Mouse (Mus musculus): Measurements from ENCODE around the gene St8sia2. TPM values are rescaled to one million over a fixed set of nuclear protein-coding genes. Genes with fewer than 3 reads are reported as not detected.

Gene St8sia2
- polyA plus RNA-seq (2014; fragmentation: Nextera tagmentation; extraction: Ambion mirVana), result 7.8 and 9.9 TPM in 2 replicates

DNA sequence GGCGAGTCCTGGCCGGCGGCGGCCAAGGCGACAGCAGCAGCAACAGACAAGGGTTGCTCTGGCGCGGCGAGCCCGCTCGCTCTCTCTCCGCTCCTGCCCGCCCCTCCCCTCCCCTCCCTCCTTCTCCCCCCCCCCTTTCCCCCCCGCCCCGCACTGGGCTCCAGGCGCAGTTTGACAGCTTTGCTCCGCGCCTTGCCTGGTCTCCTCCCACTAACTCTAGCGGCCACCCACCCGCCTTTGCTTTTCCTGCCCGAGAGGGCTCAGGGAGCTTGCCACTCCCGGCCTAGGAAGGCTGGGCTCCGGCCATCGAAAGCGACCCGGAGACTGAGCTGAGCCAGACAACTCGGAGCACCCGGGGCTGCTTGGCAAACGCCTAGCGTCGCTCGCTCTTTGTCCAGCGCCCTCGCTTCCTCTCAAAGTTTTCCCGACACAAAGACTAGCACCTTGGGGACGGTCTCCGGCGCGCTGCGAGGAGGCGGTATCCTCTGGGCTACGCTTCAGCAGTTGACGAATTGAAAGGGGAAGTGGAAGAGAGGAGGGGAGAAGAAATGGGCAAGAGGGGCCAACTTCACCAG, at the start of gene St8sia2:
Gene St8sia2 (minus strand): TSS at position 90 of the 575 bp plus-strand sequence.
- peak within 1 kb of the TSS; percentile 93 for H3K4me2 ChIP-seq (ENCODE audit: low read length)
- peaks cover 9% of the 10 kb centered on the region; the same call in 1 of the 2 replicates for H3K27me3 ChIP-seq (replicated peaks; ENCODE audit: control insufficient read depth, insufficient read depth, low read length)
- H3K9me3 ChIP-seq (ENCODE audit: control insufficient read depth, low read length), result no peaks in the 10 kb centered on the region
- ATAC-seq (replicated peaks; ENCODE audit: low FRiP score, low TSS enrichment, low read depth) (peak; percentile 80), DNase-seq (ENCODE audit: low spot score) (peak; percentile 85)
- H3K36me3 ChIP-seq (ENCODE audit: control insufficient read depth, insufficient read depth, low read length), result no peaks in the 10 kb centered on the region
- peak within 1 kb of the TSS; percentile 69 for H3K9ac ChIP-seq (ENCODE audit: low read length)
- H3K4me1 ChIP-seq (replicated peaks; ENCODE audit: control insufficient read depth, insufficient read depth, low read length), result no peaks in the 10 kb centered on the region; the same call in 1 of the 2 replicates
- peak within 1 kb of the TSS; percentile 65 for H3K27ac ChIP-seq (ENCODE audit: low read depth)
- peak within 1 kb of the TSS; percentile 69 for H3K4me3 ChIP-seq (ENCODE audit: low read depth, low read length)
- under 1% methylated on average over 30 of the region's 42 CpGs for WGBS

DNA sequence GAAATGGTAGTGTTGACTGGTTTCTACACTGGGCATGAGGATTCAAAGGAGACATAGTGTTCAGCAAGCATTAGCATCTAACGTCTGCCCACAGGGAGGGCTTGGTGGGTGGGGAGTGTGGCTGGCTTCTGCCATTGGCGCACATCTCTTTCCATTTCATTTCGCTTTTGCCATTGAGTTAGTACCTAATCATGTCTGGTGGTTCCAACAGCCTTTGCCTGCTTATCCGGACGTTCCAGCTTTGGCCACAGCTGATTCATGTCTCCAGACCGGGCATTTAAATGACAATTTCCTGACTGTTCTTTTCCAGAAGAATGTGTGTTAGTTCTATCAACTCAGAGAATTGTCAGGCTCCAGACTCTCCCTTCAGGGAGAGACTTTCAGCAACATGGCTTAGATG, 47.6 kb upstream of the St8sia2 start:
- no peak for DNase-seq (ENCODE audit: low spot score)
- no peak overlapping the region for H3K27ac ChIP-seq (ENCODE audit: low read depth)

DNA sequence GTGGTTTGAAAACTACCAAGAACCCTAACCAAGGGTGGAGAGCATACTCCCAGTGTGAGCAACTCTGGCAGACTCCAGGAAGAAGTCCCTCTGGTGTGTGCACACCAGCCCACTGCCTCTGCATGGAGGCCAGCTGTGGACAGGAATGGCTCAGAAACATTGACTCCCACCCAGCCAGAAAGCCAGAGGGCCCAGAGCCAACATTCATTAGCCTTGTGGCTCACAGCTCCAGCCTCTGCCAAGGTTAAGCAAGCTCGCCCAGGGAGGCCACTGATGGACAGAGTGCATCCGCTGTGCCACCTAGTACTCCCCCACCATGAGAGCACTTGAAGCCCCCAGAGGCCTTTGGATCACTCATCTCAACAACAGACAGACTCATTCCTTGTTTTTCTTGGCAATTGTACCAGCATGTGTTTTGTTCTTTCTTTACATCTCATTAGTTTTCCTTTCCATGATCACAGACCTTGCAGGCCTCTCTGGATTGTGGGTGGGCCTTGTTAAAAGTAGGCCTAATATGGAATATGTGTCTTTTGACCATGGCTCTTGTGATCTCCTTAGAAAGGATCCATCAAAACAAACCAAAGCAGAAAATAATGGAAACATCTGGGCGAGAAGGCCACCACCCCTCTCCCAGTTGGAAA, 46.9 kb upstream of the St8sia2 start:
- Histone ChIP-seq H3K9me3 (ENCODE audit: control insufficient read depth, low read length) (no peaks in the 10 kb centered on the region), H3K4me3 (ENCODE audit: low read depth, low read length) (no peak overlapping the region), H3K36me3 (ENCODE audit: control insufficient read depth, insufficient read depth, low read length) (no peaks in the 10 kb centered on the region), H3K4me1 (replicated peaks; ENCODE audit: control insufficient read depth, insufficient read depth, low read length) (peaks cover 6% of the 10 kb centered on the region; the same call in 1 of the 2 replicates), H3K27ac (ENCODE audit: low read depth) (no peak overlapping the region), H3K9ac (ENCODE audit: low read length) (no peak overlapping the region), H3K4me2 (ENCODE audit: low read length) (no peak overlapping the region), H3K27me3 (replicated peaks; ENCODE audit: control insufficient read depth, insufficient read depth, low read length) (no peaks in the 10 kb centered on the region)
- no peak for ATAC-seq (replicated peaks; ENCODE audit: low FRiP score, low TSS enrichment, low read depth)
- WGBS, result 84% methylated on average over 3 of the region's 3 CpGs
- DNase-seq (ENCODE audit: low spot score), result no peak

More for the DNA sequence above, 47.6 kb upstream of the St8sia2 start:
- whole genome bisulfite sequencing, result 87% methylated on average over 6 of the region's 6 CpGs
- Histone ChIP-seq H3K27me3 (replicated peaks; ENCODE audit: control insufficient read depth, insufficient read depth, low read length) (no peaks in the 10 kb centered on the region), H3K36me3 (ENCODE audit: control insufficient read depth, insufficient read depth, low read length) (no peaks in the 10 kb centered on the region), H3K4me1 (replicated peaks; ENCODE audit: control insufficient read depth, insufficient read depth, low read length) (peaks cover 6% of the 10 kb centered on the region; the same call in 1 of the 2 replicates), H3K9me3 (ENCODE audit: control insufficient read depth, low read length) (no peaks in the 10 kb centered on the region), H3K4me3 (ENCODE audit: low read depth, low read length) (no peak overlapping the region), H3K4me2 (ENCODE audit: low read length) (no peak overlapping the region), H3K9ac (ENCODE audit: low read length) (no peak overlapping the region)
- ATAC-seq (replicated peaks; ENCODE audit: low FRiP score, low TSS enrichment, low read depth), result no peak

DNA sequence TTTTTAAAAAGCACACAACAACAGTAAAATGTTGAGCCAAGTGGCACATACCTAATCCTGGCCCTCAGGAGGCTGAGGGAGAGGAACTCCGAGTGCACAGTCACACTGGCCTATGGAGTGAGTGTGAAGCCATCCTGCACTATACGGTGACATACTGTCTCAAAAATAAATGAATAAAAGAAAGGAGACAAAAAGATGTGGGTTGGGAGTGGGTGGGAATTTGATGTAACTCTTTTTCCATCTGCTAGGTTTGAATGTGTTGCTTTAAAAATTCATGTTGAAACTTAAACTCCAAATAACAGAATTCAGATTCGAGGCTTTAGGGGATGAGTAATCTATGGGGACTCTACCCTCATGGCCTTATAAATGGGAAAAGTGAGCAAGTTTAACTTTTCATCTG, 46.2 kb upstream of the St8sia2 start:
- Histone ChIP-seq H3K9ac (ENCODE audit: low read length) (no peak overlapping the region), H3K9me3 (ENCODE audit: control insufficient read depth, low read length) (no peaks in the 10 kb centered on the region), H3K36me3 (ENCODE audit: control insufficient read depth, insufficient read depth, low read length) (no peaks in the 10 kb centered on the region), H3K27me3 (replicated peaks; ENCODE audit: control insufficient read depth, insufficient read depth, low read length) (no peaks in the 10 kb centered on the region), H3K4me1 (replicated peaks; ENCODE audit: control insufficient read depth, insufficient read depth, low read length) (peaks cover 6% of the 10 kb centered on the region; the same call in 1 of the 2 replicates), H3K4me2 (ENCODE audit: low read length) (no peak overlapping the region), H3K27ac (ENCODE audit: low read depth) (no peak overlapping the region), H3K4me3 (ENCODE audit: low read depth, low read length) (no peak overlapping the region)
- no peak for DNase-seq (ENCODE audit: low spot score)
- WGBS, result 90% methylated on average over 3 of the region's 3 CpGs
- ATAC-seq (replicated peaks; ENCODE audit: low FRiP score, low TSS enrichment, low read depth), result no peak

DNA sequence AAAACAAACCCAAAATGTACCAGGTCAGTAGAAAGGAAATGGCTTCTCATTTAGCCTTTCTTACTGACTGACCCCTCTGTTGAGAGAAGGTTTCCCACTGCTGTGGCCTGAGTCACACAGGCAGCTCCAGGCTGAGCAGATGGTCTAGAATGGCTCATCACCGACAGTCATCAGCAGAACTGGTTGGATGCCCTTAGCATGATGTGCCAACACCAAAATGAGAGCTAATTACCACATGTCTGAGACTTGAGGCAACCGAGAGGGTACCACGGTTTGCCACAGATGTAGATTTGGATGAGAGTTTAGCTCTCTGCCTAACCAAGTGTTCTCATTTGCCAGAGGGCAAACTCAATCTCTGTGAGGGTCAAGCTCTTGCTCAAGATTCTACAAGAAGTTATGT, 42.3 kb upstream of the St8sia2 start:
- H3K27ac ChIP-seq (ENCODE audit: low read depth), result no peak overlapping the region

DNA sequence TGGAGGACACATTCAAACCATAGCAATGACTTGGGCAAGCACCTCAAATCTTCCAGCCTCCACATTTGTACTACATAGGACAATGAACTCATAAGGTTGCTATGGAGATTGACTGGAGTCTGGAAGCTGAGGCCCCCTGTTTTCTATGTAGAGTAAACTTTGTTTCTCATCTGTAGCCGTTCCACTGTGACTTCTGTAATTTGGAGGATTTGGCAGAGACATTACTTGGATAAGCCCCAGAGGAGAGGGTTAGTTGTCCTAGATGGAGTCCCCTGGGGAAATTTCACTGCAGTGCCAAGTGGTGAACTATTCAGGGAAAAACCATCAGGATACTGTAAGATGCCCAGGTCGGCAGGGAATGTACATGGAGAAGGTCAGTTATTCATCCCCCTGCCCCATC, 34.1 kb upstream of the St8sia2 start:
- no peaks in the 10 kb centered on the region for H3K36me3 ChIP-seq (ENCODE audit: control insufficient read depth, insufficient read depth, low read length)
- no peak for ATAC-seq (replicated peaks; ENCODE audit: low FRiP score, low TSS enrichment, low read depth)
- no peak for DNase-seq (ENCODE audit: low spot score)
- no peak overlapping the region for H3K27ac ChIP-seq (ENCODE audit: low read depth)
- no peak overlapping the region for H3K9ac ChIP-seq (ENCODE audit: low read length)
- H3K4me1 ChIP-seq (replicated peaks; ENCODE audit: control insufficient read depth, insufficient read depth, low read length), result no peaks in the 10 kb centered on the region
- no peak overlapping the region for H3K4me3 ChIP-seq (ENCODE audit: low read depth, low read length)
- 76% methylated on average over 2 of the region's 2 CpGs for WGBS
- H3K27me3 ChIP-seq (replicated peaks; ENCODE audit: control insufficient read depth, insufficient read depth, low read length), result no peaks in the 10 kb centered on the region
- H3K9me3 ChIP-seq (ENCODE audit: control insufficient read depth, low read length), result no peaks in the 10 kb centered on the region
- no peak overlapping the region for H3K4me2 ChIP-seq (ENCODE audit: low read length)

More for the DNA sequence above, 42.3 kb upstream of the St8sia2 start:
- Histone ChIP-seq H3K4me1 (replicated peaks; ENCODE audit: control insufficient read depth, insufficient read depth, low read length) (no peaks in the 10 kb centered on the region), H3K9me3 (ENCODE audit: control insufficient read depth, low read length) (no peaks in the 10 kb centered on the region), H3K9ac (ENCODE audit: low read length) (no peak overlapping the region), H3K27me3 (replicated peaks; ENCODE audit: control insufficient read depth, insufficient read depth, low read length) (no peaks in the 10 kb centered on the region), H3K36me3 (ENCODE audit: control insufficient read depth, insufficient read depth, low read length) (no peaks in the 10 kb centered on the region), H3K4me3 (ENCODE audit: low read depth, low read length) (no peak overlapping the region), H3K4me2 (ENCODE audit: low read length) (no peak overlapping the region)
- DNase-seq (ENCODE audit: low spot score) (no peak), ATAC-seq (replicated peaks; ENCODE audit: low FRiP score, low TSS enrichment, low read depth) (no peak)
- WGBS, result 98% methylated on average over 3 of the region's 3 CpGs

DNA sequence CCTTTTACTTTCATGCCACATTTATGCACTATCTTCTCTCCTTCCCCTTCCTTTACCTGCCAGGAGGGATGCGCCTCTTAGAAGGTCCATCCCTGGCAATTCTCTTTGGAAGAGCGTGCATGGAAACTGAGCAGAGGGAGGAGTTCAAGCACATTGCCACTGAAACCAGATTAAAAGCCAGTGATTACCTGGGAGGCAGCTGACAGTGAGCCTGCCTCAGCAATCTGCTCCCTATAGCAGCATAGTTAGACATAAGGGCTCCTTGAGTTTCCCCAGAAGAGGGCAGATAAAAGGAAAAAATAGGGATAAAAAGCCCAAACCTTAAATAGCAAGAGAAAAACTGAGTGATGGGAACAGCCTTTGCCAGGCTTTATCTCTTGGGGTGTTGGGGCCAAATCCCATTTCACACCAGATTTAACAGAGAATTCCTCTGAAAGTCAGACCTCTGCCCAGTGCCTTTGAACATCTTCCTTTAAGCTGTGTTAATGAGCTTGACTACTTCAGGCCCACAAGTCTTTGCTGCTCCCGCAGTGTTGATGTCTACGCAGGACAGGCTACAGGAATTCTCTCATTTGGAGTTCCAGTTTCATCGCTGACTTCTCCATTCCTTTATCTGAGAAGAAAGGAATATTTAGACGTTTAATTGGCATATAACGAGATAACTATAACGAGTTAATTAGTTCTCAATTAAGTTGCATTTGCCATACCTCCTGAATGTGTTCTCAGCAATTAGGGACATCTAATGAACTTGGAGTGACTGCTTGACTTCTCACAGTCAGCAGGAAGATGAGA, 31.9 kb upstream of the St8sia2 start:
- no peaks in the 10 kb centered on the region for H3K36me3 ChIP-seq (ENCODE audit: control insufficient read depth, insufficient read depth, low read length)
- ATAC-seq (replicated peaks; ENCODE audit: low FRiP score, low TSS enrichment, low read depth), result no peak
- H3K4me2 ChIP-seq (ENCODE audit: low read length), result no peak overlapping the region
- H3K9me3 ChIP-seq (ENCODE audit: control insufficient read depth, low read length), result no peaks in the 10 kb centered on the region
- no peaks in the 10 kb centered on the region for H3K4me1 ChIP-seq (replicated peaks; ENCODE audit: control insufficient read depth, insufficient read depth, low read length)
- H3K4me3 ChIP-seq (ENCODE audit: low read depth, low read length), result no peak overlapping the region
- no peak overlapping the region for H3K27ac ChIP-seq (ENCODE audit: low read depth)
- H3K27me3 ChIP-seq (replicated peaks; ENCODE audit: control insufficient read depth, insufficient read depth, low read length), result no peaks in the 10 kb centered on the region
- 87% methylated on average over 8 of the region's 8 CpGs for WGBS
- DNase-seq (ENCODE audit: low spot score), result no peak
- H3K9ac ChIP-seq (ENCODE audit: low read length), result no peak overlapping the region

DNA sequence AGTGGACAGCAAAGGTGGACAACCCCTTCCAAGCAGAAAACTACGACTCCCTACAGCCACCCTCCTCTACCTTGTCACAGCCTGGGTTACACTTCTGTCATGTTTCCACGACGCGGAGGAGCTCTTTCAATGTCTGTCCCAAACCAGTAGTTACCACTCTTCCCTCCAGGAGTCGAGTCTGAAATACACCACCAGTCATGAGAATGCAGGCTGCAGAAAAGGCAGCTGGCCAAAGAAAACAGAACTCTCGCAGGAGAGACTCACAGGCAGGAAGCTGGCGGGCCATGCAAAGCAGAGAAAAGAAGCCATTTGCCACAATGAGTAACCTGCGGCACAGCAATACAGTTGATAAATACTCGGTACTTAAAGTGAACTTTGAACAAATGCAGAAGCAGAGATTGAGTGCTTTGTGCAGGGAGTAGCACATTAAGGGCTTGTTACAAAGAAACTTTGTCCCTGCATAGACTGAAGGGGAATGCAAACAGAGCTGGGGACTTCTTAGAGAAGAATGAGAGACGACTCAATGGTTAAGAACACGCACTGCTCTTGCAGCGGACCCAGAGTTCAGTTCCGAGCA, 30.2 kb upstream of the St8sia2 start:
- DNase-seq (ENCODE audit: low spot score) (peak; percentile 57), ATAC-seq (replicated peaks; ENCODE audit: low FRiP score, low TSS enrichment, low read depth) (no peak)
- Histone ChIP-seq H3K27ac (ENCODE audit: low read depth) (no peak overlapping the region), H3K4me3 (ENCODE audit: low read depth, low read length) (no peak overlapping the region), H3K27me3 (replicated peaks; ENCODE audit: control insufficient read depth, insufficient read depth, low read length) (no peaks in the 10 kb centered on the region), H3K4me2 (ENCODE audit: low read length) (no peak overlapping the region), H3K4me1 (replicated peaks; ENCODE audit: control insufficient read depth, insufficient read depth, low read length) (no peaks in the 10 kb centered on the region), H3K9ac (ENCODE audit: low read length) (no peak overlapping the region), H3K36me3 (ENCODE audit: control insufficient read depth, insufficient read depth, low read length) (no peaks in the 10 kb centered on the region), H3K9me3 (ENCODE audit: control insufficient read depth, low read length) (no peaks in the 10 kb centered on the region)
- WGBS, result 56% methylated on average over 13 of the region's 13 CpGs
